Mouse (Mus musculus) kidney, adult 2 months (tissue): ENCODE data around the gene Lgals12.

Experiments used
- CTCF ChIP-seq: fragments of 200-500 bp; conservative IDR thresholded peaks from 2 replicates; pipeline ENCODE4 v1.5.1; 2011; ENCODE audit warnings: low read depth, mild to moderate bottlenecking, control low read depth, low read length, moderate library complexity, mixed read lengths; ENCODE audit not compliant: insufficient read depth, insufficient read length
- POLR2A ChIP-seq: fragments of 200-500 bp; IDR thresholded peaks from one replicate; pipeline ENCODE4 v1.6.1; 2011; ENCODE audit warnings: low read depth, low read length, control low read depth

DNA sequence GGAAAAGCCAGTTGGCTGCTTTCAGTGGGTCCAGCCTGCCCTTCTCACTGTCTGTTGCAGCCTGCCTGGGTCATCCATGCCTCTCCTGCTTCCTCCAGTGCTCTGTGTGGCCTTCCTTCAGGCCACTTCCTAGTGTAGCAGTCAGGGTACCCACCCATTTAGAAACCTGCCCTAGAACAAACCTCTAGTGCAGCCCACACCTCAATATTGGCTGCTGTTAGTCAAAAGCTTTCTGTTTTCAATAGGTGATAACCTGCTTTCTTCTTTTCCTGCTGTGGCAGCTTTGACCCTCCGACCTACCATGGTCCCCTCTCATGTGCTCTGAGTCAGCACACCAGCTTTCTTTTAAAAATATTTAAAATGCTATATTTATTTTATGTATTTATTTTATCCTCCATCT, 42.5 kb downstream of the Lgals12 start:
- TF ChIP-seq POLR2A (no peak), CTCF (no peak)
